Mouse (Mus musculus): Measurements from ENCODE around the gene Desi2.

DNA sequence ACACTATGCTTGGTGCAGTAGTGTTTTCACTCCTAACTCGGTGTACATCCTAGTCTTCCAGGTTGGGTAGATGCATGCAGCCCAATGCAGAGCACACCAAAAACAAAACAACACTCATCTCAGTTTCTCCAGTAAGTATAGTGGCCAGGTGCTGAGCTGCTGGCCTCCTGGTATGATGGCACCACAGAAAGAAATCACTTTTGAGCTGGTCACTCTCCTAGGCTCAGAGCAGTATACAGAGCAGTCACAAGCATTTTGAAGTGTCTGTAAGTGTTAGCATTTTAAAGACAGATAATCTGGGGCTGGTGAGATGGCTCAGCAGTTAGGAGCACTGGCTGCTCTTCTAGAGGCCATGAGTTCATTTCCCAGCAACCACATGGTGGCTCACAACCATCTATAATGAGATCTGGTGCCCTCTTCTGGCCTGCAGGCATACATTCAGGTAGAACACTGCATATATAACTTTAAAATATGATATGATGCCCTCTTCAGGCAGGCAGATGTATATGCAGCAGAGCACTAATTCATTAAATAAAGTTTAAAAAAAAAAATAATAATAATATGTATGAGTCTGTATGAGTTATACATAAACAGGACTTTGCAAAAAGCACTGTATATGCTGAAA lies 54.8 kb downstream of the Desi2 start:
- TF ChIP-seq MYOG (IDR thresholded peaks at IDR 0.05; ENCODE audit: control insufficient read depth, extremely low read depth, insufficient read length) (no peak), CTCF (IDR thresholded peaks at IDR 0.05; ENCODE audit: control insufficient read depth, insufficient read depth, insufficient read length) (no peak), MAX (IDR thresholded peaks at IDR 0.05) (peak; percentile 61), CEBPB (IDR thresholded peaks at IDR 0.05; ENCODE audit: low read depth) (no peak), USF1 (IDR thresholded peaks at IDR 0.05; ENCODE audit: low read depth) (no peak), FOSL1 (IDR thresholded peaks at IDR 0.05; ENCODE audit: insufficient read depth, low read length, poor library complexity, severe bottlenecking) (no peak)
